Mouse (Mus musculus): ENCODE data around the gene Rpusd3.

The Rpusd3 gene

GRCm38 (mm10) chr6:113429965-113430364, 10.8 kb upstream of the Rpusd3 start:
- no peak for DNase-seq

- no peak for DNase-seq
Observed at GRCm38 (mm10) chr6:113428006-113428405, 8.9 kb upstream of the Rpusd3 start.

- peak; percentile 25 to 74 for DNase-seq
Observed at GRCm38 (mm10) chr6:113427397-113427796, 8.3 kb upstream of the Rpusd3 start.

DNA sequence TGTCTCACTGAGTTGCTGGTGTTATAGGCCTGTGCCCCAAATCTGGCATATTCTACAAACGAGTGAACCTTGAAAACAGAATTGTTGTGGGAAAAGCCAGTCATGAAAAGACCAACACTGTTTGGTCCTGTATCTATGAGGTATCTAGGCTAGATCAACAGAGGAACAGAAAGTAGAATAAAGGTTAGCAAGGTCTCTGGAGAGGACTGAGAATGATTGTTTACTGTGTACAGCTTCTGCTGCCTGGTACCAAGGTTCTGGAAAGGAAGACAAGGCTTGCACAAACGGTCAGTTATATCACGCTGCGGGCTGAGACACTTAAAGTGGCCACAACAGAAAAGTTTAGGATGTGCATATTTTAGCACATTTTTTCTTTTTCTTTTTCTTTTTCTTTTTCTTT, 7.6 kb upstream of the Rpusd3 start:
- DNase-seq: no peak

DNA sequence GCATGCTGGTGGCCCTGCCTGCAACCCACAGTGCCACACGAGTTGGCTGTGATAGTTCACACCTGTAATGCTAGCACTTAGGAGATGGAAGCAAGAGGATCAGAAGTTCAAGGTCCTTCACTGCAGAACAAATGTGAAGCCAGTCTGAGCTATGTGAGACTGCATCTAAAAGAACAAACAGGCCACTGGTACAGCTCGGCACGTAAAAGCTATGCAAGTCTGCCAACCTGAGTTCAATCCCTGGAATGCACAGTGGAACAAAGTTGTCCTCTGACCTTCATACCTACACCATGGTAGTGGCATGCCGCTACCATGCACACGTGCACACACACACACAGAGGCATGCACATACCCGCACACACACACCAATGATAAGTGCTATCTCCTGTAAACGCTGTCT, 5.0 kb upstream of the Rpusd3 start:
- DNase-seq: peak; percentile 32 to 49

DNA sequence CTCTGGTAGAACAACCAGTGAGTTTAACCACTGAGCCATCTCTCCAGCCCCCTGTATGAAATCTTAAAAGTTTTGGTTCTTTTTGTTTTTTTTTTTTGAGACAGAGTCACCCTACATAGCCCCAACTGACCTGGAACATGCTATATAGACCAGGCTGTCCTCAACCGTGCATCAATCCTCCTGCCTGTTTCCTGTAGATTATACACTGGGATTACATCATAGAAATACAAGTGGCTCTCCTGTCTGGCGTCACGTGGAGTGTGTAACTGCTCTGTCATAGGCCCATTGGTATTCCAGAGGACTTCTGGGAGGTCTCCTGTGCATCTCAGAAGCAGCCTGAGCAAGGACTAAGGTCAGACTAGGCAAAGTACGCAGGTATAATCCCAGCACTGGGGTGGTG, 3.9 kb upstream of the Rpusd3 start:
- no peak for DNase-seq

DNA sequence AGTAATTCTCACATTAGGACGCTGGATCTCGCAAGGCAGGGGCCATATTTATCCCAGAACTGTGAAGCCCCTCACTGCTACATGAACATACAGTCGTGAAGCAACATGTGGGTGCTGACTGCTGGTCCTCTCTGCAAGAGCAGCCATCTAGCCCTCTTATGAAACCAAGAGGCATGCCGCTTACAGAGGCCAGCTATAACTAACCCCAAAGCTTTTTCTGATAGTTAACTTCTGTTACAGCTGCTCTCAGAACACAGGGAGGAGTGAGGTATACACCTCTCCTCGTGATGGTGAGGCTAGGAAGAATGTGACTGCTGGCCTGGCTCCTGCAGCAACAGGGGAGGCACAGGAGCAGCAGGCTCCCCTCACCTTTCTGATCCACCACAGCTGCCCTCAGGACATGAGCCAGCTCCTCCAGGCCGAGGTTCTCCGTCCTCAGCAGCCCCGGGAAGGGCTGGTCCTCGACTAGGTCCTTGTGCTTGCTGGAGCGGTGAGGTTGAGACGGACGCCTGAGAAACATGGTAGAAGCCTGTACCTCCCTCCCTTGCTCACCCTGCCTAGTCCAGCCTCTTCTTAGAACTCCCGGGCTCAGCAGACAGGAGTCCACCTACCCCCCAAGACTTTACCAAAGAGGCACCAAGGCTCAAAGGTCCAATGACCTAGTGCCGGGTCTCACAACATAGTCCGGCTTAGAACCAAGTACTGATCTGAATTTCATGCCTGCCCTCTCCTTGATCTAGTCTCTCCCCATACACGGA, 520 bp downstream of the Rpusd3 start:
- peak; percentile 61 to 64 for DNase-seq

GRCm38 (mm10) chr6:113416416-113416815, 2.7 kb downstream of the Rpusd3 start:
- peak in 1 of 2 experiments; percentile 23 for DNase-seq

DNA sequence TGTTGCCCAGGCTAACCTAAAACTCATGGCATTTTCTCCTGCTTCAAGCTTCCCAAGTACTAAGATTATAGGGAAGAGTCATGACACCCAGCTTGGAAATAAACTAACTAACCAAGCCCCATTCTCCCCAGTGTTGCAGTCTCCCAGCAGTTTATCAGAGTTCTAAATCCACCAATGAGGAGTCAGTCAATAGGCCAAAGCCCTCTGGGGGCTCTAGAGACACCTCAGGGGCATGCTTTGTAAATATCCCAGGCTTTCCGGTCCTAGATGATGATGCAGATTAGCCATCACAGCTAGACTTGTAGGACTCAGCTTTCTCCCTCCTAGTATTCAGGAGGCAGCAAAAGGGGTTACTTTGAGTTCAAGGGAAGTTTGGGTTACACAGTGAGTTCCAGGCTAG, 9.1 kb downstream of the Rpusd3 start:
- DNase-seq: no peak

GRCm38 (mm10) chr6:113406683-113407082, 12.5 kb downstream of the Rpusd3 start:
- DNase-seq: peak; percentile 19 to 60

GRCm38 (mm10) chr6:113405483-113405882, 13.7 kb downstream of the Rpusd3 start:
- no peak for DNase-seq

DNA sequence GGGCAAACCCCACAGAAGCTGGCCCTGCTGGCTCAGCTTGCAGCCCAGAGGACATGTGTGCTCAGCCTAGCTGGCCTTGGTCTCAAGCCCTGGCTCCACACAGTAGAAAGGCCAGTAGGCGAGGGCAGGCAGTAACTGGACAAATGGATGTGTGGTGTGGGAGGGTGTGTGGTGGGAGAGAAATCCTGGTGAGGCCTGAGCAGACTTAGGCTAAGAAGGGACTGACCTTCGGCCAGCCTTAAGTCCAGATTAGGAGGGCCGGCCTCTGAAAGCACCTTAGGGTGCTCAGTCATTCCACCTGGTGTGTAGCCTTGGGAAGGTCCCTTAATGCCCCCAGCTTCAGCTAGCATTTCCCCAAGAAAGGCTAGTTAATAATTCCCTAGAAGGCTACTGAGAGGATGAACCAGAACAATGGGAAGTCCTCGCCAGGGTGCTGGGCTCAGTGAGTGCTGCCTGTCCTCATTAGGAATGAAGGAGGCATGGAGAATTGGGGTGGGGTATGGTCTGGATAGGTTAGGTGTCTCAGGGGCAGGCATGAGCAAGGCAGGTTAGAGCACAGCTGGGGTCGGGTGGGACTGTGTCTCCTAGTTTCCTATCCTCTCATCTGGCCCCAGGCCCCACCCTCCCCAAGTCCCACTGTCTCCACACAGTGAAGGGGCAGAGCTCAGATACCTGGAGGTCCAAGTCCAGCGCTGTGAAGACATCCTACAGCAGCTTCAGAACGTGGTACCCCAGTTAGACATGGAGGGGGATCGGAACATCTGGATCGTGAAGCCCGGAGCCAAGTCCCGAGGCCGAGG, 14.3 kb downstream of the Rpusd3 start:
- DNase-seq: peak; percentile 43 to 55

- no peak for DNase-seq
Observed at GRCm38 (mm10) chr6:113402094-113402493, 17.0 kb downstream of the Rpusd3 start.

DNA sequence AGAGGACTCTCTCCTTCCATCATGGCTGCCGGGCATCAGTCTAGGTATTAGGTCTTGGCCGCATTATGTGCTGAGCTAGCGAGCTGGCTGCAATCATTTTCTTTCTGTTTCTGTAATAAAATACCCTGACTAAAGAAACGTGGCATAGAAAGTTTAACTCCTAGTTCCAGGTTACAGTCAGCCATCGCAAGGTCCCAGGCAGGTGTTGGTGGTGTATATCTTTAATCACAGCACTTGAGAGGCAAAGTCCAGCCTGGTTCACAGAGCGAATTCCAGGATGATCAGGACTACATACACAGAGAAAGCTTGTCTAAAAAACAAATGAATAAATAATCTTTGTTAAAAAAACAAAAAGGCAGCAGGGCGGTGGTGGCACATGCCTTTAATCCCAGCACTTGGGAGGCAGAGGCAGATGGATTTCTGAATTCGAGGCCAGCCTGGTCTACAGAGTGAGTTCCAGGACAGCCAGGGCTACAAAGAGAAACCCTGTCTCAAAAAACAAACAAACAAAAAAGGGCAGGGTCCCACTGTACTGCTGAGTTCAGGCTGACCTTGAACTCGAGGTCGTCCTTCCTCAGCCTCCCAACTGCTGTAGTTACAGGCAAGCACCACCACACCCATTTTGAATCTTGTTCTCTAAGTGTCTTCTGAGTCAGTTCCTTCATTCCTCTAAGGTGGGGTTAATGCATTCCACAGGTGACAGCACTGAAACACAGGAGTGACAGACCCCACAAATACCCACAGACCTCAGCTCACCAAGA, 22.7 kb downstream of the Rpusd3 start:
- no peak for DNase-seq

GRCm38 (mm10) chr6:113395501-113395900, 23.6 kb downstream of the Rpusd3 start:
- DNase-seq: no peak

- DNase-seq: no peak
Observed at GRCm38 (mm10) chr6:113394811-113395210, 24.3 kb downstream of the Rpusd3 start.

- DNase-seq: no peak
Observed at GRCm38 (mm10) chr6:113393951-113394350, 25.2 kb downstream of the Rpusd3 start.

- DNase-seq: peak; percentile 32 to 70
Observed at GRCm38 (mm10) chr6:113392387-113393071, 26.6 kb downstream of the Rpusd3 start.

GRCm38 (mm10) chr6:113392015-113392386, 27.1 kb downstream of the Rpusd3 start:
- DNase-seq: no peak

- DNase-seq: peak; percentile 45 to 58
Observed at GRCm38 (mm10) chr6:113390715-113391114, 28.4 kb downstream of the Rpusd3 start.

DNA sequence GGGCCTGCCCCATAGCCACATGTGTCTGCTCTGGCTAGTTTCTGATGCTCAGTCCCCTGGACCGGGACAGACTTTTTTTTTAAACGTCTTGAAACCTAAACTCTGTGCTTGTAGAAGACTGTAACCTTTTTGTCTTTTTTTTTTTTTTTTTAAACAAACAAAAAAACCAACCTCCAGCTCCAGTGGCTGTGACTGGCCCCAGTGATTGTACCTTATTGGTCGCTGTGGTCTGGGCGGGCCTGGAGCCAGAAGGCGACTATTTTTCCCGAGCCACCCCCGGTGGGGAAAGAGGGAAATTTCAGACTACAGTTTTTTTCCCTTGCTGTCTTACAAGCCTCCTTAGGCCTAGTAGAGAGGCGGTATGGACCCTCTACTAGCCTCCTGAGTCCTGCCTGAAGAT, 30.2 kb downstream of the Rpusd3 start, which contains the start of gene Ttll3:
Gene Ttll3 (plus strand): TSS at position 301 of the 400 bp plus-strand sequence.
- DNase-seq: no peak

DNA sequence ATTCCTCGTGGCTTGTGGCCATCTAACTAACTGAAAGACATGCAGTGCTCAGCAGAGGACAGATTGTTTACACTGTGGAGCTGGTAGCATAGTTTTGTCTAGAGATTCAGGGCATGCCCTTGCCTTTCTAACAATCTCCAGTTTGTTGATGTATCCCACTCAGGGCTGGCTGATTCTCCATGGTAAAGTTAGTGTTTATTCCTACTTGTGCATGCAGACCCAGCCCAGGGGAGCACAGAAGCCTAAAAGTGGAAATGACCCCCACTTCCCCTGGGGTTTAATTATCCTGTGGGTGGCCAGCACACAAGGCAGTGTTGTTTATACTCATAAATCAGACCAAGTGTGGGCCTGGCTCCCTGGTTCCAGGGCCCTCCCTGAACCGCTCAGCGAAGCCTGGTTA, 33.1 kb downstream of the Rpusd3 start:
- no peak for DNase-seq
